Mouse (Mus musculus) heart, embryonic 12.5 days (tissue): ENCODE measurements around the gene Nenf. TPM values are rescaled to one million over a fixed set of nuclear protein-coding genes. Genes with fewer than 3 reads are reported as not detected.
A peak's percentile ranks its signal among the peaks of the same experiment; 100 is the strongest.

ENCODE experiments used
- ATAC-seq: fragments of 200-750 bp; cut with Nextera tagmentation; 2 replicates; pipeline ENCODE4 v1.8.0; 2017; ENCODE audit warnings: moderate TSS enrichment, moderate library complexity; ENCODE audit not compliant: insufficient number of reproducible peaks, low FRiP score
- H3K27ac ChIP-seq: fragments of 300-500 bp; sonication (generic); 2 replicates; pipeline ENCODE4 v1.5.1; 2016; ENCODE audit warnings: mild to moderate bottlenecking, moderate library complexity; ENCODE audit not compliant: poor library complexity, severe bottlenecking
- H3K27me3 ChIP-seq: fragments of 300-500 bp; sonication (generic); replicated peaks from 2 replicates; pipeline ENCODE4 v1.6.1; 2016; ENCODE audit warnings: mild to moderate bottlenecking, moderate library complexity
- H3K36me3 ChIP-seq: fragments of 300-500 bp; sonication (generic); 2 replicates; pipeline ENCODE4 v1.6.1; 2016; ENCODE audit warnings: mild to moderate bottlenecking, moderate library complexity
- H3K4me1 ChIP-seq: fragments of 300-500 bp; sonication (generic); replicated peaks from 2 replicates; pipeline ENCODE4 v1.6.1; 2016; ENCODE audit warnings: mild to moderate bottlenecking
- H3K4me2 ChIP-seq: fragments of 300-500 bp; sonication (generic); 2 replicates; pipeline ENCODE4 v1.6.1; 2016; ENCODE audit warnings: mild to moderate bottlenecking, moderate library complexity
- H3K4me3 ChIP-seq: fragments of 300-500 bp; sonication (generic); 2 replicates; pipeline ENCODE4 v1.5.1; 2016; ENCODE audit warnings: mild to moderate bottlenecking
- H3K9ac ChIP-seq: fragments of 300-500 bp; sonication (generic); 2 replicates; pipeline ENCODE4 v1.6.1; 2016; ENCODE audit warnings: mild to moderate bottlenecking, moderate library complexity
- H3K9me3 ChIP-seq: fragments of 300-500 bp; sonication (generic); replicated peaks from 2 replicates; pipeline ENCODE4 v1.6.1; 2016; ENCODE audit warnings: mild to moderate bottlenecking, moderate library complexity
- WGBS: fragments of 180-500 bp; shearing (Covaris S2); methylation state at CpG from one replicate; pipeline ENCODE4 v1.1.7; 2016; 5-methylcytosine and 5-hydroxymethylcytosine counted together
- polyA plus RNA-seq: library from polyadenylated mRNA; unstranded; fragments of >200 nt; fragmentation: Nextera tagmentation; extraction: Ambion mirVana; gene quantifications from 2 replicates; pipeline ENCODE4 v1.2.1, GENCODE M21; 2016

Nenf gene
- polyA plus RNA-seq, 1 experiment from 2014 or later = 105 TPM

DNA sequence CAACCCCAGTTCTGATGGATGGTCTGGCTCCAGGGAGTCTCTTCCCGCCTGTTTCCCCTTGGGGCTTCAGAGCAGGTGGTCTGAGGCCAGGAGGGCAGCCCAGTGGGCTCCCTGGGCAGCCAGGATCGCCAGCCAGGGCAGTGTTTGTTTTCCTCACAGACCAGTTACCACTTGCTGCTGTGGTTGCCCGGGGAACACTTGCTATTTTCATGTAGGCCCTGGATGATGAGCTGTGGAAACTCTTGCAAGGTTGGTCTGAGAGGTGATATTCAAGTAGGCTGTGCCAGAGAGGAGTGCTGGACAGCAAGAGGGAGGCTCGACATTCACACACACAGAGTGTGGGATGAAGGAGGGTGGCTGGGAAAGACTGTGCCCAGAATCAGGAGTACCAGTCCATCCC lies 16.1 kb downstream of the Nenf start:
- Histone ChIP-seq H3K4me3 (no peak overlapping the region), H3K4me2 (no peak overlapping the region), H3K27ac (peak overlapping the region; percentile 21; the same call in 1 of the 2 replicates), H3K36me3 (peaks cover 9% of the 10 kb centered on the region), H3K9me3 (no peaks in the 10 kb centered on the region), H3K4me1 (peaks cover 25% of the 10 kb centered on the region), H3K27me3 (no peaks in the 10 kb centered on the region), H3K9ac (no peak overlapping the region)
- ATAC-seq = no peak
- 33% methylated on average over 4 of the region's 4 CpGs for WGBS

- Histone ChIP-seq H3K36me3 (no peaks in the 10 kb centered on the region), H3K27me3 (no peaks in the 10 kb centered on the region), H3K4me2 (peak overlapping the region; percentile 17; the same call in 1 of the 2 replicates), H3K9me3 (no peaks in the 10 kb centered on the region), H3K9ac (no peak overlapping the region), H3K4me3 (no peak overlapping the region), H3K27ac (peak overlapping the region; percentile 81), H3K4me1 (peaks cover 44% of the 10 kb centered on the region)
- peak; percentile 54 for ATAC-seq
- 26% methylated on average over 11 of the region's 11 CpGs for WGBS
Observed at GRCm38 (mm10) chr1:191299215-191299942, 18.6 kb downstream of the Nenf start.

DNA sequence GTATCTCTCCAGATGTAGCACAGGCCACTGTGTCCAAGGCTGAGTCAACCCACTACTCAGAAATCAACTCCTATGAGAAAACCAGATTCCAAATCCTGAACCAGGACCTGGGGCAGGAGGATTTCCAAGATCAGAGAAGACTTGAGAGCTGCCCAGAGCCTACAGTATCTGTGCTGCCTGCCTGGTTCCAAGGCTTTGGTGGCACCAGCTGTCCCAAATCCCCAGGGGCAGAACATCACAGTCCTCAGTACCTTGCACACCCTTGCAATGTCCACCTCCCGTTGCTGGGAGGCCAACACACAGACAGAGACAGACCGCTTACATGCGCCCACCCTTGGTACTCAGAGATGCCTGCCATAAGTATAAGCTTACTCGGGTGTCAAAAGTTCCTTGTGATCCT lies 19.7 kb downstream of the Nenf start:
- Histone ChIP-seq H3K36me3 (no peaks in the 10 kb centered on the region), H3K9ac (no peak overlapping the region), H3K9me3 (no peaks in the 10 kb centered on the region), H3K4me1 (peaks cover 48% of the 10 kb centered on the region), H3K27me3 (no peaks in the 10 kb centered on the region), H3K27ac (no peak overlapping the region), H3K4me2 (no peak overlapping the region), H3K4me3 (no peak overlapping the region)
- WGBS = 82% methylated on average over 4 of the region's 4 CpGs
- no peak for ATAC-seq

- Histone ChIP-seq H3K27me3 (no peaks in the 10 kb centered on the region), H3K4me1 (peaks cover 43% of the 10 kb centered on the region), H3K36me3 (no peaks in the 10 kb centered on the region), H3K9ac (0 out of 2 replicates have a peak overlapping the region, but pooled peaks have one; percentile 13), H3K27ac (peak overlapping the region; percentile 51), H3K4me3 (no peak overlapping the region), H3K4me2 (no peak overlapping the region), H3K9me3 (no peaks in the 10 kb centered on the region)
- 31% methylated on average over 5 of the region's 5 CpGs for WGBS
- peak; percentile 30; the same call in 1 of the 2 replicates for ATAC-seq
Observed at GRCm38 (mm10) chr1:191296445-191296844, 21.5 kb downstream of the Nenf start.

- H3K4me1 ChIP-seq = peaks cover 43% of the 10 kb centered on the region
- no peak overlapping the region for H3K4me2 ChIP-seq
- no peak for ATAC-seq
- no peaks in the 10 kb centered on the region for H3K27me3 ChIP-seq
- H3K9ac ChIP-seq = 0 out of 2 replicates have a peak overlapping the region, but pooled peaks have one; percentile 13
- H3K9me3 ChIP-seq = no peaks in the 10 kb centered on the region
- peak overlapping the region; percentile 51 for H3K27ac ChIP-seq
- WGBS = 25% methylated on average over 3 of the region's 3 CpGs
- H3K36me3 ChIP-seq = no peaks in the 10 kb centered on the region
- H3K4me3 ChIP-seq = no peak overlapping the region
Observed at GRCm38 (mm10) chr1:191295784-191296183, 22.2 kb downstream of the Nenf start.

DNA sequence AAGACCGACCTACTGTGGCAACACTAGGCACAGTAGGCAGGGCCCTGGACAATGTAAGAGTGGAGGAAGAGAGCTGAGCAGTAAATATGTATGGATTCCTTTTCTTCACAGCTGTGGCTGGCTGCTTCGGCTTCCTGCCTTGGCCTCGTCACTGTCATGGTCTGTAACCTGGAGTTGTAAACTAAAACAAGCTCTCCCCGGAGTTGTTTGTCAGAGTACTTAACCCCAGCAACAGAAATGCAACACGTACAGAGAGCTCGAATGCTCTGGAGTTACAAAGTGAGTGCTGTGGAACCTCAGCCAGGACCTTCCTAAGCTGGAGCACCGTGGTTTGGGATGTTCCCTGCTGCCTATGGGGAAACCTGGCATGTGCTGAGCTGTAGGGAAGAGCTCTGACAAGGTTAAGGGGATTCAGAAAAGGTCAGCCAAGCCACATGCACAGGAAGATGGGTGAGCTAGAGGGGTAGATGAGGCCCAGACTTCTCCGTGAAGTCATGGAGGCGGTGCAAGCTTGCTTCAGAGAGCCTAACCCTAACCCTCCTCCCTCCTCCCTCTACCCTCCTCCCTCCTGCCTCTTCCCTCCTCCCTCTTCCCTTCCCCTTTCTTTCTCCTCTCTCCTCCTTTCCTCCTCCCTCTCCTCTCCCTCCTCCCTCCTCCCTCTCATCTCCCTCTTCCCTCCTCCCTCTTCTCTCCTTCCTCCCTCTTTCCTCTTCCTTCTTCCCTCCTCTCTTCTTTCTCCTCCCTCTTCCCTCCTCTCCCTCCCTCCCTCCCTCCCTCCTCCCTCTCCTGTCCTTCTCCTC lies 23.8 kb downstream of the Nenf start:
- Histone ChIP-seq H3K9me3 (no peaks in the 10 kb centered on the region), H3K9ac (no peak overlapping the region), H3K36me3 (no peaks in the 10 kb centered on the region), H3K4me2 (no peak overlapping the region), H3K4me3 (no peak overlapping the region), H3K27me3 (no peaks in the 10 kb centered on the region), H3K27ac (no peak overlapping the region), H3K4me1 (peaks cover 33% of the 10 kb centered on the region)
- ATAC-seq = no peak
- WGBS = 62% methylated on average over 9 of the region's 9 CpGs

DNA sequence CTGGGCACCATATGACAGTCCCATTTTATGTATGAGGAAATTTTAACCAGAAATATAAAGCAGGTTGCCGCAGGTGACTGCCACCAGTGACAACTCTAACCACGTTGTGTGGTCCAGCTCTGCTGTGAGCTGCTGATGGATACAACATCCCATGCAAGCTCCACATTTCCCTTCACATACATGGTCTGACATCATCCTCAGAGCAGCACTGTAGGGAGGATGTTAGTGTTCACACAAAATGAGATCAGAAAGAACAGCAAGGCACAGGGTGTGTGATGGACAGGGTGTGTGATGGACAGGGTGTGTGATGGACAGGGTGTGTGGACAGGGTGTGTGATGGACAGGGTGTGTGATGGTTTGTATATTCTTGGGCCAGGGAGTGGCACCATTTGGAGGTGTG lies 24.9 kb downstream of the Nenf start:
- no peak overlapping the region for H3K4me2 ChIP-seq
- WGBS = 79% methylated on average over 2 of the region's 2 CpGs
- no peak overlapping the region for H3K4me3 ChIP-seq
- peaks cover 25% of the 10 kb centered on the region for H3K4me1 ChIP-seq
- H3K36me3 ChIP-seq = no peaks in the 10 kb centered on the region
- H3K27me3 ChIP-seq = no peaks in the 10 kb centered on the region
- no peak overlapping the region for H3K9ac ChIP-seq
- ATAC-seq = no peak
- no peaks in the 10 kb centered on the region for H3K9me3 ChIP-seq
- H3K27ac ChIP-seq = no peak overlapping the region

DNA sequence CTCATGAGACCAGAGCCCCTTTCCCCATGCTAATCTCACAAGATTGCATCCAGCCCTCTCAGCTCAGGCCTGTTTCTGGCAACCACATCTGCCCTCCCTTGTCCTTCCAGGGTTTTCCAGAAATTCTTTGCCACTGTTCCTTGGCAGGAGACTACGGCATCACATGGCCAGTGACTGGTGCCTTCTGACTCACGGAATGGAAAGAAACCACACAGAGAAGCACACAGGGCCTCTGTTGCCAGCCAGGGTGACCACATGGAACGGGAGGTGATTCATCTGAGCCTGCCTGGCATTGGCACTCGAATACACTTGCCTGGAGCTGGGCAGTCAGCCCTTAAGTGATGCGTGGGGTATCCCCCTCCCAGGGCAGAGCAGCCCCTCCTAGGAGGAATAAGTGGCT lies 25.6 kb downstream of the Nenf start:
- Histone ChIP-seq H3K36me3 (no peaks in the 10 kb centered on the region), H3K4me2 (no peak overlapping the region), H3K27ac (no peak overlapping the region), H3K9ac (no peak overlapping the region), H3K9me3 (no peaks in the 10 kb centered on the region), H3K4me3 (no peak overlapping the region), H3K27me3 (no peaks in the 10 kb centered on the region), H3K4me1 (peaks cover 25% of the 10 kb centered on the region)
- no peak for ATAC-seq
- 61% methylated on average over 5 of the region's 5 CpGs for WGBS

GRCm38 (mm10) chr1:191288762-191289161 lies 29.2 kb downstream of the Nenf start:
- Histone ChIP-seq H3K27ac (no peak overlapping the region), H3K4me2 (no peak overlapping the region), H3K9ac (no peak overlapping the region), H3K4me3 (no peak overlapping the region), H3K4me1 (no peaks in the 10 kb centered on the region), H3K9me3 (no peaks in the 10 kb centered on the region), H3K36me3 (no peaks in the 10 kb centered on the region), H3K27me3 (no peaks in the 10 kb centered on the region)
- ATAC-seq = peak; percentile 31; the same call in 1 of the 2 replicates
- WGBS = 31% methylated on average over 8 of the region's 8 CpGs

- Histone ChIP-seq H3K27ac (no peak overlapping the region), H3K36me3 (no peaks in the 10 kb centered on the region), H3K4me3 (no peak overlapping the region), H3K4me2 (no peak overlapping the region), H3K9me3 (no peaks in the 10 kb centered on the region), H3K9ac (no peak overlapping the region), H3K27me3 (no peaks in the 10 kb centered on the region), H3K4me1 (no peaks in the 10 kb centered on the region)
- ATAC-seq = no peak
- 84% methylated on average over 8 of the region's 8 CpGs for WGBS
Observed at GRCm38 (mm10) chr1:191284502-191284901, 33.5 kb downstream of the Nenf start.
